Mouse (Mus musculus) olfactory bulb, adult 2 months (tissue): Measurements from ENCODE around the gene Spaar.

Experiments used
- CTCF ChIP-seq: fragments of 200-500 bp; IDR thresholded peaks from 2 replicates; pipeline ENCODE4 v1.5.1; 2012; ENCODE audit warnings: low read depth, mild to moderate bottlenecking, low read length, moderate library complexity; ENCODE audit not compliant: insufficient read depth
- POLR2A ChIP-seq: fragments of 200-500 bp; IDR thresholded peaks from 2 replicates; pipeline ENCODE4 v1.6.1; 2012; ENCODE audit warnings: mild to moderate bottlenecking, low read depth, low read length, moderate library complexity; ENCODE audit not compliant: insufficient read depth

DNA sequence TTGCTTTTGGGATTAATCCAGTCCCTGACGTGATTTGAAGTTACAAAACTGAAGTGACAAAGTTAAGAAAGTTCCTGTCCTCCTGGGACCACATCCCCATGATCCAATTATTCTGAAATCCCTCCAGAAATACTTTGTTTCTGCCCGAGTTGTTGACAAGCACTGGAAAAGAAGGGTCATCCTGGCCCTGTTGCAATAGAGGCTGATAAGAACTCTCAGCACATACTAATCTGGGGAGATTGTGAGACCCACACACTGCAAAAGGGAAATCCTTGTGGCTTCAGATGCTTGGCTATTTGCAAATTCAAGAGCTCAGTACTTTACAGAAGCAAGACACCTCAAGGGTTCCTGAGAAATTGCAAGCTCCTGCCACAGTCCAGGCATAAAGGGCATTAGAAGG, 42.5 kb downstream of the Spaar start:
- no peak for TF ChIP-seq CTCF
- no peak for TF ChIP-seq POLR2A
